Mouse (Mus musculus) cerebellum, adult 2 months (tissue): ENCODE results near the gene 1810062G17Rik.

ENCODE experiments used
- CTCF ChIP-seq: fragments of 200-500 bp; IDR thresholded peaks from 2 replicates; pipeline ENCODE4 v1.5.1; 2011; ENCODE audit warnings: low read depth, mild to moderate bottlenecking, control low read depth, low read length, moderate library complexity, borderline replicate concordance; ENCODE audit not compliant: insufficient read depth
- POLR2A ChIP-seq: fragments of 200-500 bp; IDR thresholded peaks from 2 replicates; pipeline ENCODE4 v1.6.1; 2011; ENCODE audit warnings: low read length, control low read depth, borderline replicate concordance; ENCODE audit not compliant: insufficient read depth

DNA sequence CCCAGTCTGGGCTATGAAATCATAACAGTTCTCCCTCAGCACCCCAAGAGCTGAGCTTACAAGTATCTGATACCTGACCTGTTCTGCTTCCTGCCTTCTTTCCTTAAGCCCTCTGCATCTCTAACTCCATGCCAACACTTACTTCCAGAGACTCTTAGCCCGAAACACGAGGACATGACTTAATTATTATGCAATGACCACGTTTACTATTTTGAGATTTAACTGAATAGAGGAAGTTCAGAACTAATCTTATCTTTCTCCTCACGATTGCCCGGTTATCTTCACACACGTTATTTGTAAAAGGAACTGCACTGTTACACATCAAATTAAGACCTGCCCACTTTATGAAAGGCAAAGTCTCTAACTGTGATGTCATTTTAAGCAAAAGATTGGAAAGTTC is 28.8 kb upstream of the 1810062G17Rik start:
- TF ChIP-seq CTCF (no peak), POLR2A (no peak)
